Mouse (Mus musculus) heart, embryonic 13.5 days (tissue): Measurements from ENCODE around the gene Lpar6. TPM values are rescaled to one million over a fixed set of nuclear protein-coding genes. Genes with fewer than 3 reads are reported as not detected.

Source experiments
- ATAC-seq: fragments of 200-750 bp; cut with Nextera tagmentation; 2 replicates; pipeline ENCODE4 v1.8.0; 2017; ENCODE audit warnings: moderate TSS enrichment; ENCODE audit not compliant: insufficient number of reproducible peaks, low FRiP score, low TSS enrichment; ENCODE audit errors: extremely low read depth
- H3K27ac ChIP-seq: fragments of 300-500 bp; sonication (generic); replicated peaks from 2 replicates; pipeline ENCODE4 v1.5.1; 2015; ENCODE audit warnings: moderate library complexity, mild to moderate bottlenecking, inconsistent platforms
- H3K27me3 ChIP-seq: fragments of 300-500 bp; sonication (generic); replicated peaks from 2 replicates; pipeline ENCODE4 v1.6.1; 2015; ENCODE audit warnings: mild to moderate bottlenecking, inconsistent platforms
- H3K36me3 ChIP-seq: fragments of 300-500 bp; sonication (generic); 2 replicates; pipeline ENCODE4 v1.6.1; 2015; ENCODE audit warnings: mild to moderate bottlenecking, inconsistent platforms
- H3K4me1 ChIP-seq: fragments of 300-500 bp; sonication (generic); 2 replicates; pipeline ENCODE4 v1.6.1; 2015; ENCODE audit warnings: inconsistent platforms
- H3K4me2 ChIP-seq: fragments of 300-500 bp; sonication (generic); 2 replicates; pipeline ENCODE4 v1.6.1; 2015; ENCODE audit warnings: inconsistent platforms, mild to moderate bottlenecking, moderate library complexity
- H3K4me3 ChIP-seq: fragments of 300-500 bp; sonication (generic); 2 replicates; pipeline ENCODE4 v1.5.1; 2015; ENCODE audit warnings: moderate library complexity, mild to moderate bottlenecking, inconsistent platforms
- H3K9ac ChIP-seq: fragments of 300-500 bp; sonication (generic); 2 replicates; pipeline ENCODE4 v1.6.1; 2015; ENCODE audit warnings: inconsistent platforms, mild to moderate bottlenecking, moderate library complexity
- H3K9me3 ChIP-seq: fragments of 300-500 bp; sonication (generic); 2 replicates; pipeline ENCODE4 v1.6.1; 2016; ENCODE audit warnings: inconsistent platforms
- WGBS: fragments of 180-500 bp; shearing (Covaris S2); methylation state at CpG from one replicate; pipeline ENCODE4 v1.1.7; 2015; ENCODE audit warnings: mixed read lengths; 5-methylcytosine and 5-hydroxymethylcytosine counted together
- polyA plus RNA-seq: library from polyadenylated mRNA; unstranded; fragments of >200 nt; fragmentation: Nextera tagmentation; extraction: Ambion mirVana; gene quantifications from 2 replicates; pipeline ENCODE4 v1.2.1, GENCODE M21; 2015

The Lpar6 gene
- polyA plus RNA-seq, 1 experiment from 2014 or later: 7.8 TPM

GRCm38 (mm10) chr14:73231286-73231982 lies 6.3 kb upstream of the Lpar6 start:
- no peak for ATAC-seq
- 55% methylated on average over 5 of the region's 5 CpGs for WGBS
- peak overlapping the region; percentile 9; the same call in 1 of the 2 replicates for H3K27ac ChIP-seq

GRCm38 (mm10) chr14:73234468-73235031 lies 3.1 kb upstream of the Lpar6 start:
- Histone ChIP-seq H3K9ac (peak overlapping the region; percentile 53), H3K4me3 (no peak overlapping the region), H3K27me3 (no peaks in the 10 kb centered on the region), H3K9me3 (no peaks in the 10 kb centered on the region), H3K4me2 (0 out of 2 replicates have a peak overlapping the region, but pooled peaks have one; percentile 2), H3K27ac (peak overlapping the region; percentile 82), H3K4me1 (peaks cover 20% of the 10 kb centered on the region), H3K36me3 (no peaks in the 10 kb centered on the region)
- ATAC-seq: no peak
- WGBS: 11% methylated on average over 2 of the region's 2 CpGs

More at GRCm38 (mm10) chr14:73231286-73231982, 6.3 kb upstream of the Lpar6 start:
- Histone ChIP-seq H3K9me3 (no peaks in the 10 kb centered on the region), H3K36me3 (no peaks in the 10 kb centered on the region), H3K4me2 (no peak overlapping the region), H3K27me3 (no peaks in the 10 kb centered on the region), H3K9ac (no peak overlapping the region), H3K4me1 (peaks cover 35% of the 10 kb centered on the region), H3K4me3 (no peak overlapping the region)

GRCm38 (mm10) chr14:73238498-73239250 lies 979 bp downstream of the Lpar6 start:
- H3K4me2 ChIP-seq: peak overlapping the region; percentile 69
- peak overlapping the region; percentile 88 for H3K9ac ChIP-seq
- WGBS: under 1% methylated on average over 20 of the region's 20 CpGs
- H3K36me3 ChIP-seq: peaks cover 7% of the 10 kb centered on the region
- H3K4me3 ChIP-seq: peak overlapping the region; percentile 65
- peak overlapping the region; percentile 88 for H3K27ac ChIP-seq
- no peaks in the 10 kb centered on the region for H3K9me3 ChIP-seq
- ATAC-seq: peak; percentile 74; the same call in 1 of the 2 replicates
- peaks cover 22% of the 10 kb centered on the region for H3K4me1 ChIP-seq
- no peaks in the 10 kb centered on the region for H3K27me3 ChIP-seq

GRCm38 (mm10) chr14:73239291-73239690 lies 1.6 kb downstream of the Lpar6 start:
- Histone ChIP-seq H3K27ac (peak overlapping the region; percentile 88), H3K36me3 (peaks cover 7% of the 10 kb centered on the region), H3K27me3 (no peaks in the 10 kb centered on the region), H3K4me1 (peaks cover 21% of the 10 kb centered on the region), H3K4me3 (peak overlapping the region; percentile 65), H3K4me2 (peak overlapping the region; percentile 69), H3K9me3 (no peaks in the 10 kb centered on the region), H3K9ac (peak overlapping the region; percentile 88)
- no peak for ATAC-seq
- WGBS: 2% methylated on average over 6 of the region's 6 CpGs

GRCm38 (mm10) chr14:73239857-73240256 lies 2.2 kb downstream of the Lpar6 start:
- 39% methylated on average over 3 of the region's 3 CpGs for WGBS
- no peaks in the 10 kb centered on the region for H3K27me3 ChIP-seq
- H3K4me2 ChIP-seq: peak overlapping the region; percentile 69
- no peak for ATAC-seq
- H3K4me3 ChIP-seq: peak overlapping the region; percentile 65
- peaks cover 21% of the 10 kb centered on the region for H3K4me1 ChIP-seq
- no peaks in the 10 kb centered on the region for H3K9me3 ChIP-seq
- no peak overlapping the region for H3K9ac ChIP-seq
- H3K27ac ChIP-seq: no peak overlapping the region
- H3K36me3 ChIP-seq: peaks cover 7% of the 10 kb centered on the region

DNA sequence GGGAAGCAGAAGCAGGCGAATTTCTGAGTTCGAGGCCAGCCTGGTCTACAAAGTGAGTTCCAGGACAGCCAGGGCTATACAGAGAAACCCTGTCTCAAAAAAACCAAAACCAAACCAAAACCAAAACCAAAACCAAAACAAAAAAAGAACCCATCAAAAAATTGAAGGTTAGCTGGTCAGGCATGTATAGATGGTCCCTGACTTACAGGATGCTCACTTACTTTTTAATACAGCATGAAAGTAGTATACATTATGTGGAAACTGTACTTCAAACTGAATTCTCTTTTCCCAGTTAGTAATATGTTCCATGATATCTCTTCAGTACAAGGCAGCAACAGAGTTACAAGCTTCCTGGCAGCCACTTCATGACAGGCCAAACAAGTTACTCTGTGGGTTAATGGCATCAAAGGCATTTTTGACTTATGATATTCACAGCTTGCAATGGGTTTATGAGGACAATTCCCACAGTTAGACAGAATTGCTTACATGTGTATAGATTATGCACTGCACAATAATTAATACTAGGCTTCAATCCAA lies 6.4 kb downstream of the Lpar6 start:
- H3K4me3 ChIP-seq: no peak overlapping the region
- no peak overlapping the region for H3K4me2 ChIP-seq
- H3K27me3 ChIP-seq: no peaks in the 10 kb centered on the region
- peaks cover 13% of the 10 kb centered on the region; the same call in 1 of the 2 replicates for H3K4me1 ChIP-seq
- H3K9ac ChIP-seq: no peak overlapping the region
- no peak overlapping the region for H3K27ac ChIP-seq
- H3K36me3 ChIP-seq: peaks cover 7% of the 10 kb centered on the region
- ATAC-seq: no peak
- H3K9me3 ChIP-seq: no peaks in the 10 kb centered on the region
- WGBS: 90% methylated on average over 2 of the region's 2 CpGs

DNA sequence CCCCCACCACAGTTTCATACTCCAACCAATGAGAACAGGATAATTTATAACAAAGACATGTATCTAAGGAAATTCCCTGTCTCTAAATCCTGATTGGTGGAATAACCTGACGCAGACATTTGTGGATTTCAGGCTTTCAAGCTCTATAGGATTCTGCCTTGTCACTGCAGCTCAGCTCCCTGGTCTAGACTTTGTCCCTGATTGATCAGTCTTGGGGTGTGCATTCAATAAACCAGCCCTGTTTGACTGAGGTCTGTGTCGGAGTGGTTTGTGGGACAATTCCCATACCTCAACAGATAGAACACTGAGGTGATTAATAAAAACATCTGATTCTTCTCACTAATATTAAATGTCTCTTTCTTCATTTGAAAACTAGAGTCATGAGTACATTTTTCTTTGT lies 12.4 kb downstream of the Lpar6 start:
- no peak for ATAC-seq

GRCm38 (mm10) chr14:73252276-73252675 lies 14.6 kb downstream of the Lpar6 start:
- no peaks in the 10 kb centered on the region for H3K27me3 ChIP-seq
- no peak for ATAC-seq
- H3K4me2 ChIP-seq: no peak overlapping the region
- no peaks in the 10 kb centered on the region for H3K9me3 ChIP-seq
- 0 out of 2 replicates have a peak, but pooled peaks cover 2% of the 10 kb centered on the region for H3K4me1 ChIP-seq
- no peaks in the 10 kb centered on the region for H3K36me3 ChIP-seq
- WGBS: 79% methylated on average over 2 of the region's 2 CpGs
- 0 out of 2 replicates have a peak overlapping the region, but pooled peaks have one; percentile 10 for H3K27ac ChIP-seq
- no peak overlapping the region for H3K9ac ChIP-seq
- H3K4me3 ChIP-seq: no peak overlapping the region

More for the DNA sequence above, 12.4 kb downstream of the Lpar6 start:
- Histone ChIP-seq H3K9me3 (no peaks in the 10 kb centered on the region), H3K4me3 (no peak overlapping the region), H3K4me2 (no peak overlapping the region), H3K36me3 (no peaks in the 10 kb centered on the region), H3K27me3 (no peaks in the 10 kb centered on the region), H3K27ac (no peak overlapping the region), H3K9ac (no peak overlapping the region), H3K4me1 (no peaks in the 10 kb centered on the region)
- WGBS: 89% methylated on average over 2 of the region's 2 CpGs

- ATAC-seq: no peak
- WGBS: 70% methylated on average over 6 of the region's 6 CpGs
- Histone ChIP-seq H3K9me3 (no peaks in the 10 kb centered on the region), H3K4me2 (no peak overlapping the region), H3K9ac (no peak overlapping the region), H3K4me3 (no peak overlapping the region), H3K27ac (no peak overlapping the region; the same call in 1 of the 2 replicates), H3K36me3 (no peaks in the 10 kb centered on the region), H3K27me3 (no peaks in the 10 kb centered on the region), H3K4me1 (0 out of 2 replicates have a peak, but pooled peaks cover 2% of the 10 kb centered on the region)
Observed at GRCm38 (mm10) chr14:73253453-73254251, 16.0 kb downstream of the Lpar6 start.

DNA sequence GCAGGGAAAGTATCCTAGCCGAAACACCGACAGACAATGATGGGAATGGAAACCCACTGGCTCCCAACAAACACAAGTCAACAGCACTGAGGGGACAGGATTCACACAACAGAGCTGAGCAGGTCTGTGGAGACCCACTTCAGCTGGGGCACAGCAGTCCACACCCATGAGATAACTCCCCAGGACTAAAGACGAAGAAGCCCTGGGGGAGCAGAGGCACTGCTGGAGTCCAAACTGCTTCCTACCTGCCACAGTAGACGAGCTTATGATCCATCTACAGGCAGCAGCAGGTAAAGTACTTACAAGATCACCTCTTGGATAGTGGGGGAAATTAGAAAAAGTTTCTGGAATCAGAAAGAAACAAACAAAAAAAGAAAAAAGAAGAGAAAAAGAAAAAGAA lies 16.7 kb downstream of the Lpar6 start:
- Histone ChIP-seq H3K4me3 (no peak overlapping the region), H3K27ac (no peak overlapping the region), H3K4me2 (no peak overlapping the region), H3K9me3 (no peaks in the 10 kb centered on the region), H3K27me3 (no peaks in the 10 kb centered on the region), H3K4me1 (0 out of 2 replicates have a peak, but pooled peaks cover 2% of the 10 kb centered on the region), H3K9ac (no peak overlapping the region), H3K36me3 (no peaks in the 10 kb centered on the region)
- no peak for ATAC-seq
- WGBS: 75% methylated on average over 4 of the region's 4 CpGs
